Mouse (Mus musculus) liver, adult (tissue): ENCODE data around the gene Sord.

Experiments used
- GATA4 ChIP-seq: IDR thresholded peaks from 2 replicates; pipeline ENCODE4 v1.6.1; 2014; ENCODE audit warnings: mild to moderate bottlenecking, low read length; ENCODE audit not compliant: insufficient replicate concordance

The Sord gene

GRCm38 (mm10) chr2:122233341-122233740 lies 1.2 kb upstream of the Sord start:
- TF ChIP-seq GATA4, result no peak

DNA sequence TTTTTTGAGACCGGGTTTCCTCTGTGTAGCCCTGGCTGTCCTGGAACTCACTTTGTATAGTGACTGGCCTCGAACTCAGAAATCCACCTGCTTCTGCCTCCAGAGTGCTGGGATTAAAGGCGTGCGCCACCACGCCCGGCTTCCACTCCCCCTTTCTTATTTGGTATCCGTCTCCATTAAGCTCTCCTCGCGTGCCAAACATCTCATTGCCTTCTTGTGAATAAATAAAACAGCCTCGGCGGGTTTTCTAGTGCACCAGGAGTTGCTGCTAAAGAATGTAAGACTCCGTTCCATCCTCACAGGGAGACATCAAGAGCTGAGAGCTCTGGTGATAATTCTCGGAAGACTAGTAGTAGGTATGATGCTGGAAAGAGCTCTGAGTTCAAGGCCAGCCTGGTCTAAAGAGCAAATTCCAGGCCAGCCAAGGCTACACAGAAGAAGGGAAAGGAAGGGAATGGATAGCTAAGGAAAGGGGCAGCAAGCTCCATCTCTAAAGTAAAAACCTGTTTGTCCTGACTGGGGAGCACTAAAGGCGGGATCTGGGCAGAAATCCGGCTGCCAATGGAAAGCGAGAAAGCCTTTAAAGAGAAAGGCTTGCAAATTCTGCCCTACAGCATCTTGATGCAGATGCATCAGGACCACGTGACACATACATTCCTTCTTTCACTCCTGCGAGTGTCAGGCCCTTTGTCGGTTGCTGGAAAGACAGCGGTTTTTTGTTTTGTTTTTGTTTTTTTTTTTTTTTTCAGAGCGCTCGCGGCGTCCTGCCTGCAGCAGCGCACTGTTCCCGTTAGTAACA lies 591 bp upstream of the Sord start:
- TF ChIP-seq GATA4, result no peak

GRCm38 (mm10) chr2:122235425-122235824 lies 876 bp downstream of the Sord start:
- 0 out of 2 replicates have a peak, but pooled peaks have one; percentile 13 for TF ChIP-seq GATA4

DNA sequence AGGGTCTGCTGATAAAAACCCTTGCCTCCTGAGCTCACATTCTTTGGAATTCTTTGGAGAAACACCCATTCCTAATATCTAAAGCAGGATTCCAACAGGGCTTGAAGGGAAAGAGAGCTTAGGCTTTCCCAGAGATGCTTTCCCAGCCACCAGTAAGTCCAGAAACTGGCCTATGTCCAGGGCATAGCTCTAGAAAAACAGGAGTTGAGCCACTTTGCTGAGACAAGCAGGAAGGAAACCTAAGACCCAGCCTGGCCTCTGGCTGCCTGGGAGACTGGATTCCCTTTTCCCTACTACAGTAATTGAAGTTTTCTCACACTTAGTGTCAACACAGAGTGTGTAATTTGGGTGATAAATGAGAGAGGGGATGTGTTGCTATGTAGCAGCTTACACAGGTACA lies 1.8 kb downstream of the Sord start:
- TF ChIP-seq GATA4, result no peak

GRCm38 (mm10) chr2:122237891-122238470 lies 3.4 kb downstream of the Sord start:
- no peak for TF ChIP-seq GATA4

GRCm38 (mm10) chr2:122240735-122241134 lies 6.2 kb downstream of the Sord start:
- TF ChIP-seq GATA4, result no peak

DNA sequence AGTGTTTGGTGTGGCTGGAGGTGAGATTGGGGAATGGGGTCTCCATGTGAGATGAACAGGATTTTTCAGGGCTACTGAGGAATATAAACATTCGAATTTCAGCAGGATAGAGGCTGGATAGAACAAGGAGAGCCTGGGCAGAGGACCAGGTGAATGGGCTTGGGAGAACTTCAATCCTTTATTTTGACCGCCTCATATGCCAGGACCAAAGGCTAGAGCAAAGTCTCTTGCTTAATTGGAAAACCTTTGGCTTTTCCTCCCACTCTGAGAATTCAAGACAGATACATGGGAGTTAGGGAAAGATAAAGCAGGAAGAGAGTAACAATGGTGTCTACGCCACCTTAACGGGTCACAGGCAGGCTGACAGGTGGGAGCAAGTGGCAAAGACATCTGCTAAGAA lies 6.7 kb downstream of the Sord start:
- no peak for TF ChIP-seq GATA4

- no peak for TF ChIP-seq GATA4
Observed at GRCm38 (mm10) chr2:122241935-122242334, 7.4 kb downstream of the Sord start.

DNA sequence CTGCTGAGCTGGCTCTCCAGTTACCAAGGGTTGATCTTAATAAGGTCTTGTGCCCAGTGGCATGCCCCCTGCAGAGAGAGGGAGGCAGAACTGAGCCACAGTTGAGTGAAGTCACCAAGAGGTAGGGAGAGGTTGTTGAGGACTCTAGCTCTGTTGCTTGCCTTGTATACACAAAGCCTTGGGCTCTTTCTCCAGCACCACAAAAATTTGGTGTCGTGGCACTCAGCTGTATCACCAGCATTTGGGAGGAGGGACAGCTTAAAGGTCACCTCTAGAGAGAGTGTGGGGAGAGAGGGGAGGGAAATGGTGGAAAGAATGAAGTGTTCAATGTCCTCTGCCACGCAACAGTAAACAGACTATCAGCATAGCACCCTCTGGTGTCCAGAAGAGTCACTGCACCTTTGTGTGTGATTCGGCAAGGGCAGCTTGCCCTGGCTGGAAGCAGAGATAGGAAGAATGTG lies 9.2 kb downstream of the Sord start:
- TF ChIP-seq GATA4, result no peak

DNA sequence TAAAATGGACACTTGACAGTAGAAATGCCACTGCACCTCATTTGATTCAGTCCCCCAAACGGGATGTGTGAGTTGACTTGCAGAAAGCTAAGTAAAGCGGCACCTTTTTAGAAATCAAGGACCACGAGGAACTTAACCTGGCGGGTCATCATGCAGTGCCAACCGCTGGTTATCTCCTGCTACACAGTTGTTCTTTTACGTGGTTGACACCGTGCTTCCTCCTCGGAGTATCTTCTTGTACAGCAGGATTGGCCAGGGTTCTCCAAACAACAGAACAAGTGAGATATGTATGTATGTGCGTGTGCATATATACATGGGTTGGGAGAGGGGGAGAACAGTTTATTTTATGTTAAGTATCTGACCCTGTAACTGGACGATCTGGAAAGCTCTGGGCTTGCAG lies 13.2 kb downstream of the Sord start:
- no peak for TF ChIP-seq GATA4

DNA sequence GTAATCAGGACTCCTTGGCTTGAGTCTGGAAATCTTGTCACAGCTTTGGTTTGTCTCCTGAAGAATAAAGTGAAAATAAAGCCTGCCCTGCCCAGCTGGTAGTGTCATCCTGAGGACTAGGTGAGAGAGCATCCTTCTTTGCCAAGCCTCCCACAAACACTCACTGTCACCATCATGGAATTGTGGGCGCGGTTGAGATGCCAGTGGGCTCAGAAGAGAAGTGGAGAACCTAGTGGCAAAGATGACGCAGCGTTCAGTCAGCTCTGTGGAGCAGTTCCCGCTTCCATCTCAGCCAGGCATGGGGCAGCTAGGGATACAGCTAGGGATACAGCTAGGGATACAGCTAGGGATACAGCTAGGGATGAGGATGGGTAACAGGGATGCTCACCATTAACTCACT lies 21.4 kb downstream of the Sord start:
- TF ChIP-seq GATA4, result no peak

- no peak for TF ChIP-seq GATA4
Observed at GRCm38 (mm10) chr2:122260729-122261128, 26.2 kb downstream of the Sord start.

DNA sequence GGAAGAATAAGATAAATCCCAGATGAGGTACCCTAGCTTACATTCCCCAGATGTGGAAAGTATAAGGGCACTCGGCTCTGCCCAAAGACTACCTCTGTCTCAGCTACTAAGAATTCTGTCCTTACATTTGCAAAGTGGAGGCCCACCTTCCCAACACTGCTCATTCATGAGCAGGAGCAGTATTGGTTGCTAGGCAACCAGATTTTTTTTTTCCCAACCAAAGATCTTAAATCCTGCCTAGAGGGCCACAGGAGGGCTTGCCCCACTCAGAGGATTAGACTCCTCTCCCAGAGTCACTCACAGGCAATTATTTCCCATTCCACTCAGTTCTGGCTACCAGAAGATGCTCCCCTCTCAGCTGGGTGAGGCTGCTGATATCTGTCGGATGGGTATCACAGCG lies 30.1 kb downstream of the Sord start:
- TF ChIP-seq GATA4, result no peak

DNA sequence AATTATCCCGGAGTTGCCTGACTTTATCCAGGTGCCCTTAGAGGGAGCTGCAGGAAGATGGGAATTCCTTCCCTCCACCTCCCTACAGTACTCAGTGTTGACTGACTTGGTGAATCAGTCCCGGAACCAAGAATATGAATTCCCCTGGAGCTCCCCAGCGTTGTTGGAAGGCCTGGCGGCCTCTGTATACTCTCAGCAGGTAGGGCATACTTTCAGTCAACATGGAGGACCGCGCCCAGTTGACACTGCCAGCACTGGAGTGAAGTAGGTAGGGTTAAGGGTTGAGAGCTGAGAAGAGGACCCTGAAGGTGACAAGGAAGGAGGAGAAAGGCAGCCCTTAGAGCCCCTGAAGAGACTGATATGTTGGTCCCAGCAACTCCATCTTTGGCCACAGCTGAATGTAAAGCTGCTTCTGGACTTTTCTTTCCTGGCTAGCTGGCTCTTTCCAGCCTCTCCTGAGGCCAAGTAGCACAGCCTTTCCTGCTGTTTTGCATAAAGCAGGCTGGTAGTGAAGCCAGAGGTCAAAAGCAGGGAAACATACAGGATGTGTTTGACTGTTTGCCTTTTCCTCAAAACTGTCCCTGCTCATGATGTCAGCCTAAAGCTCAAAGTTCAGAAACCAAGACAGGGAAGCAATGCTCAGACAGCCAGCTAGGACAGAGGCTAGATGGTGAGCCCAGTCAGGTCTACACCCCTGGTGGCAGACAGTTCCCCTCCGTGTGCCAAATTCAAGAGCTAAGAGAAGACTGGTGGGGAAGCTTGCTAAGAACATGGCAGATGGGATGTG lies 32.1 kb downstream of the Sord start:
- TF ChIP-seq GATA4, result no peak

- no peak for TF ChIP-seq GATA4
Observed at GRCm38 (mm10) chr2:122278769-122279168, 44.2 kb downstream of the Sord start.

GRCm38 (mm10) chr2:122284091-122284490 lies 49.5 kb downstream of the Sord start:
- TF ChIP-seq GATA4, result no peak
